Mouse (Mus musculus): ENCODE data around the gene Uba3. TPM values are rescaled to one million over a fixed set of nuclear protein-coding genes. Genes with fewer than 3 reads are reported as not detected.

The Uba3 gene
- polyA plus RNA-seq, 1 experiment from 2014 or later, result 83.5 TPM

DNA sequence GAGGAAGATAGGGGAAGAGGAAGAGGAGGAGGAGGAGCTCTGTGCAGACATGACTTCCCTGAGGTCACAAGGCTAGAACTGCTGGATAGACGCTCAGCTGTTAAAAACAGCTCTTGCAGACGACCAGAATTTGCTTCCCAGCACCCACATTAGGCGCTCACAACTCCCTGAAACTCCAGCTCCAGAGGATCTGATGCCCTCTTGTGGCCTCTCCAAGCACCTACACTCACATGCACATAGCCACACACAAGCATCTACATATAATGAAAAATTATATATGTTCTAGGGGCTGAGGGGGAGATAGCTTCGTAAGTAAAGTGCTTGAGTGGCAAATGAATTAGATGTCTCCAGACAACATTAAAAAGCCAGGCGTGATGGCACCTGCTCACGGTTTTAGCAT, 33.9 kb upstream of the Uba3 start:
- ATAC-seq (ENCODE audit: insufficient read depth), result no peak

DNA sequence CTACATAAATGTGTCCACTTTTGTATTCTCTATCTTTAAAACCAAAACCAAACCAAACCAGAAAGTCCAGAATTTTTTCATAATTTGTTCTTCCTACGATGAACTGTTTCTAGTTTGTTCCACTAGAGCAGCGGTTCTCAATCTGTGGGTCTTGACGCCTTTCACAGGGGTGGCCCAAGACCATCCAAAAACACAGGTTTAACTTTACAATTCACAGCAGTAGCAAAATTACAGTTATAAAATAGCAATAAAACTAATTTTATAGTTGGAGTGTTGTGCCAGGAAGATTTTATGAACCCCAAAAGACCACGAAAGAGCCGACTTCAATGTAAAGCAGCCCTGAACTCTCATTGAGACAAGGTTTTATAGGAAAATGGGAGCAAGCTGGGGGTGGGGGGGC, 30.6 kb upstream of the Uba3 start:
- Histone ChIP-seq H3K4me1 (ENCODE audit: insufficient read depth) (no peaks in the 10 kb centered on the region), H3K9ac (no peak overlapping the region), H3K27me3 (ENCODE audit: insufficient read depth, low read length) (no peaks in the 10 kb centered on the region), H3K27ac (ENCODE audit: low read depth) (no peak overlapping the region), H3K36me3 (ENCODE audit: insufficient read depth) (peaks cover 10% of the 10 kb centered on the region; the same call in 1 of the 2 replicates), H3K4me2 (no peak overlapping the region), H3K9me3 (ENCODE audit: low read depth, low read length) (no peaks in the 10 kb centered on the region; the same call in 1 of the 2 replicates), H3K4me3 (ENCODE audit: low read depth, low read length) (no peak overlapping the region)
- ATAC-seq (ENCODE audit: insufficient read depth), result no peak
- WGBS, result 92% methylated on average over 5 of the region's 5 CpGs
- DNase-seq, result no peak
- TF ChIP-seq CTCF (IDR thresholded peaks at IDR 0.05; ENCODE audit: low read depth), result no peak

More for the DNA sequence above, 33.9 kb upstream of the Uba3 start:
- WGBS, result 89% methylated on average over 6 of the region's 6 CpGs
- Histone ChIP-seq H3K4me2 (no peak overlapping the region), H3K36me3 (ENCODE audit: insufficient read depth) (no peaks in the 10 kb centered on the region), H3K9ac (no peak overlapping the region), H3K27me3 (ENCODE audit: insufficient read depth, low read length) (no peaks in the 10 kb centered on the region), H3K4me1 (ENCODE audit: insufficient read depth) (no peaks in the 10 kb centered on the region), H3K9me3 (ENCODE audit: low read depth, low read length) (no peaks in the 10 kb centered on the region; the same call in 1 of the 2 replicates), H3K4me3 (ENCODE audit: low read depth, low read length) (no peak overlapping the region), H3K27ac (ENCODE audit: low read depth) (no peak overlapping the region)
- no peak for DNase-seq
- TF ChIP-seq CTCF (IDR thresholded peaks at IDR 0.05; ENCODE audit: low read depth), result peak; percentile 23; the same call in 1 of the 2 replicates

DNA sequence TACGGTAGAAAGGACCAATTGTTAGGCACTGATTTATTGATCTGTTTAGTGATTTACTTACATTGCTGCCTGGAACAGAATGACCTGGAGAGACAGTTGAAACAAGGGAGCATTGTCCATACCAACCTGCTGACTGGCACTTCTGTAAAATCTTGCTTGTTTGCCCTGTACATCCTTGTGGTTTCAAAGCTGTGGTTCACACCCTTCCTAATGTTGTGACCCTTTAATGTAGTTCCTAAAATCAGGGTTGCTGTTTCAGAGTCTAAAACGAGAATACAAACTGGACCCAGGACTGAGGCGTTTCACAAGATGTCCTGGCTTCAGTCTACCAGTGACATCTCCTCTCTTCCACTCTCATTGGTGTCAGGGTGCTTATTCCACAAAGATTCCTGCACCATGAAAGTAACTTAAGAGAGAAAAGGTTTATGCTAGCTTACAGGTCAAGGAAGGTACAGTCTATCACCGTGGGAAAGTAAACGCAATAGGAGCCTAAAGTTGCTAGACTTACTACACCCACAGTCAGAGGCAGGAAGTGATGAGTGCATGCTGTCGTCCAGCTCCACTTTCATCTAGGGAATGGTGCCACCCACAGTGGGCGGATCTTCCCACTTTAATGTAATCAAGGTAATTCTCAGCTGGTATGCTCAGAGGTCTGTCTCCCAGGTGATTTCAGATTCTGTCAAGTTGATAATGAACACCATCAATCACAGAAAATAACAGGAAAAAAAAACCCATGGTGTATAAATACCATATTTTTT, 29.6 kb upstream of the Uba3 start:
- H3K36me3 ChIP-seq (ENCODE audit: insufficient read depth), result peaks cover 12% of the 10 kb centered on the region; the same call in 1 of the 2 replicates
- no peak overlapping the region for H3K27ac ChIP-seq (ENCODE audit: low read depth)
- DNase-seq (no peak), ATAC-seq (ENCODE audit: insufficient read depth) (no peak)
- H3K4me2 ChIP-seq, result no peak overlapping the region
- TF ChIP-seq CTCF (IDR thresholded peaks at IDR 0.05; ENCODE audit: low read depth), result no peak
- no peak overlapping the region for H3K9ac ChIP-seq
- no peaks in the 10 kb centered on the region; the same call in 1 of the 2 replicates for H3K9me3 ChIP-seq (ENCODE audit: low read depth, low read length)
- H3K4me1 ChIP-seq (ENCODE audit: insufficient read depth), result no peaks in the 10 kb centered on the region
- no peak overlapping the region for H3K4me3 ChIP-seq (ENCODE audit: low read depth, low read length)
- 75% methylated on average over 7 of the region's 7 CpGs for WGBS
- H3K27me3 ChIP-seq (ENCODE audit: insufficient read depth, low read length), result no peaks in the 10 kb centered on the region

DNA sequence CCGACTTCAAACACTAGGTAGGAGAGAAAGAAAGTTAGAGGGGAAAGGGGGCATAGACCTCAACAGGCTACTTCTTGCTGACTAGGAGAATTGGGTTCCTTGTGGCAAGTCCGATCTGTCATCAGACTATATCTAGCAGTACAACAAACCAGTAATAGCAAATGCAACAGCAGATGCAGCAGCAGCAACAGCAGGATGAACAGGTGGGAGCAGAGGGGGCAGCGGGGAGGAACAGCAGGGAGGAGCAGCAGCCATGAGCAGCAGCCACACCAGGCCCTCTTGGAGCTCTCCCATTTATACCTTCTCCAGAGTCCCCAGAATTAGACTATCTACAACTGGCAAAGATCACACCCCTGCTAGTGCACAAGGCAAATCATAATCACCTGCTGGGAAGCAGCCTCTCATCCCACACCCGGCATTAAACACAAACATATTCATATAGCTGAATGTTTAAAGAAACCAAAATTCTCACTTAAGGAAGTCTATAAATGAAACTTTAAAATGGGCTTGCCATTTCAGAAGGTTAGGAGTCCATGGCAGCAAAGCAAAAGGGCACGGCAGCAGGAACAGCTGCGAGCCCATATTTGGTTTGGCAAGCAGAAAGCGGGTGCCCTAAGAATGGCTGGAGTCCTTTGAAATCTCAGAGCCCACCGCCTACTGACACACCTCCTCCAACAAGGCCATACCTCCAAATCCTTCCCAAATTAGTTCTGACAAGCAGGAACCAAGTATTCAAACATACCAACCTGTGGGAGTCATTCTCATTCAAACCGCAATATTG, 21.8 kb upstream of the Uba3 start:
- TF ChIP-seq CTCF (IDR thresholded peaks at IDR 0.05; ENCODE audit: low read depth), result no peak
- no peak overlapping the region for H3K4me2 ChIP-seq
- 93% methylated on average over 9 of the region's 9 CpGs for WGBS
- ATAC-seq (ENCODE audit: insufficient read depth) (no peak), DNase-seq (no peak)
- no peak overlapping the region for H3K9ac ChIP-seq
- no peaks in the 10 kb centered on the region for H3K4me1 ChIP-seq (ENCODE audit: insufficient read depth)
- no peak overlapping the region for H3K27ac ChIP-seq (ENCODE audit: low read depth)
- peaks cover 14% of the 10 kb centered on the region; the same call in 1 of the 2 replicates for H3K36me3 ChIP-seq (ENCODE audit: insufficient read depth)
- no peaks in the 10 kb centered on the region for H3K27me3 ChIP-seq (ENCODE audit: insufficient read depth, low read length)
- no peak overlapping the region for H3K4me3 ChIP-seq (ENCODE audit: low read depth, low read length)
- no peaks in the 10 kb centered on the region for H3K9me3 ChIP-seq (ENCODE audit: low read depth, low read length)

GRCm38 (mm10) chr6:97226083-97226491, 20.6 kb upstream of the Uba3 start:
- 47% methylated on average over 1 of the region's 1 CpGs for WGBS
- ATAC-seq (ENCODE audit: insufficient read depth), result no peak
- H3K9ac ChIP-seq, result no peak overlapping the region

DNA sequence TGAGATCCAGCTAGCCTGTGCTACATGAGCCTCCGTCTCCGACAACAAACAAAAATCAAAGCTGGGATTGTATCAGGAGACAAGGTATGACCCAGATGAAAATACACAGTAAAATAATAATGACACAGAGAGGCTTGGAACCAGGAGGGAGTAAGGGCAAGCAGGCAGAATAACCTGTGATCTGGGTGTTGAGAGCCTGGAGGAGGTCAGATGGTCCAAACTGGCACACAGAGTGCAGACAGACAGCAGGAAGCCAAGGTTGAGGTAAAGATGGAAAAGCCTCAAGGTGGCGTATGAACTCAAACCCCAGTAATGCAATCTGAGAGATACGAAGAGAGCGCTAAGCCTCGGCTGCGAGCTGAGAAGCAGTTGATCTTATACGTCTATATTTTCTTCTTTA, 19.1 kb upstream of the Uba3 start:
- H3K27me3 ChIP-seq (ENCODE audit: insufficient read depth, low read length), result no peaks in the 10 kb centered on the region
- H3K4me3 ChIP-seq (ENCODE audit: low read depth, low read length), result no peak overlapping the region
- H3K4me1 ChIP-seq (ENCODE audit: insufficient read depth), result no peaks in the 10 kb centered on the region
- no peak overlapping the region for H3K9ac ChIP-seq
- DNase-seq (no peak), ATAC-seq (ENCODE audit: insufficient read depth) (no peak)
- 0 out of 2 replicates have a peak, but pooled peaks cover 1% of the 10 kb centered on the region for H3K36me3 ChIP-seq (ENCODE audit: insufficient read depth)
- H3K9me3 ChIP-seq (ENCODE audit: low read depth, low read length), result no peaks in the 10 kb centered on the region
- H3K4me2 ChIP-seq, result no peak overlapping the region
- 91% methylated on average over 8 of the region's 8 CpGs for WGBS
- H3K27ac ChIP-seq (ENCODE audit: low read depth), result no peak overlapping the region
- TF ChIP-seq CTCF (IDR thresholded peaks at IDR 0.05; ENCODE audit: low read depth), result no peak

More at GRCm38 (mm10) chr6:97226083-97226491, 20.6 kb upstream of the Uba3 start:
- Histone ChIP-seq H3K36me3 (ENCODE audit: insufficient read depth) (peaks cover 9% of the 10 kb centered on the region; the same call in 1 of the 2 replicates), H3K9me3 (ENCODE audit: low read depth, low read length) (no peaks in the 10 kb centered on the region), H3K27ac (ENCODE audit: low read depth) (no peak overlapping the region), H3K27me3 (ENCODE audit: insufficient read depth, low read length) (no peaks in the 10 kb centered on the region), H3K4me1 (ENCODE audit: insufficient read depth) (no peaks in the 10 kb centered on the region), H3K4me3 (ENCODE audit: low read depth, low read length) (no peak overlapping the region), H3K4me2 (no peak overlapping the region)
- no peak for TF ChIP-seq CTCF (IDR thresholded peaks at IDR 0.05; ENCODE audit: low read depth)
- DNase-seq, result no peak

DNA sequence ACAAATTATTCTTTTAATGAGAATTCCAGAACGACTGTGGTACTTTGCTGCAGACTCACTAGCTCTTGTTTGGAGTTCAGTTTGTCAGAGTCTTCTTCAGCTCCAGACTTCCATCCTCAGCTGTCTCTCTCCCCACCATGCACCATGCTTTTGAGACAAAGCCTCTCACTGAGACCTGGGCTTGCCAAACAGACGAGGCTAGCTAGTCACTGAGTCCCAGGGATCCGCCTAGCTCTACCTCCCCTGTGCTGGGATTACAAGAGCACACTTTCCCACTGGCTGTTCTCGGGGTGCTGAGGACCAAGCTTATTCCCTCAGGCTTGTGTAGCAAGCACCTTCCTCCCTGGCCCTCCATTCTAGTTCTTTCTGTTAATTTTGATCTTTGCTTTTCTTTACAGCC, 18.1 kb upstream of the Uba3 start:
- no peaks in the 10 kb centered on the region for H3K36me3 ChIP-seq (ENCODE audit: insufficient read depth)
- no peak for TF ChIP-seq CTCF (IDR thresholded peaks at IDR 0.05; ENCODE audit: low read depth)
- no peak overlapping the region for H3K4me2 ChIP-seq
- H3K4me3 ChIP-seq (ENCODE audit: low read depth, low read length), result no peak overlapping the region
- WGBS, result 77% methylated on average over 4 of the region's 4 CpGs
- ATAC-seq (ENCODE audit: insufficient read depth), result no peak
- H3K27ac ChIP-seq (ENCODE audit: low read depth), result no peak overlapping the region
- H3K4me1 ChIP-seq (ENCODE audit: insufficient read depth), result no peaks in the 10 kb centered on the region
- no peaks in the 10 kb centered on the region for H3K9me3 ChIP-seq (ENCODE audit: low read depth, low read length)
- no peaks in the 10 kb centered on the region for H3K27me3 ChIP-seq (ENCODE audit: insufficient read depth, low read length)
- no peak overlapping the region for H3K9ac ChIP-seq
- no peak for DNase-seq
